28 mouse cellular contexts compared by ENCODE assay signal in genomic region chr5:35950504-35950903, GRCm38 (mm10).
"Had no signal": no experiment of that assay in that cellular context is flagged by ENCODE, and none has a peak within 500 bp of the region (broad histone marks: within the 10 kb centered on the region; RNA-seq: fewer than 3 reads in every experiment).

No protein-coding gene starts in this region.

- H3K9me3 ChIP-seq: embryonic facial prominence, embryonic 10.5 days; embryonic facial prominence, embryonic 12.5 days; embryonic facial prominence, embryonic 13.5 days; embryonic facial prominence, embryonic 15.5 days; forebrain, embryonic 10.5 days; forebrain, embryonic 12.5 days; forebrain, embryonic 13.5 days; forebrain, embryonic 15.5 days had no signal

- H3K27me3 ChIP-seq: embryonic facial prominence, embryonic 12.5 days; embryonic facial prominence, embryonic 13.5 days; embryonic facial prominence, embryonic 15.5 days; forebrain, embryonic 12.5 days; forebrain, embryonic 13.5 days; forebrain, embryonic 15.5 days had no signal

- ATAC-seq: forebrain, embryonic 13.5 days; forebrain, embryonic 14.5 days; forebrain, embryonic 15.5 days; forebrain, embryonic 16.5 days; forebrain, postnatal 0 days had no signal

- H3K27ac ChIP-seq: embryonic facial prominence, embryonic 10.5 days; embryonic facial prominence, embryonic 12.5 days; embryonic facial prominence, embryonic 13.5 days; embryonic facial prominence, embryonic 15.5 days; forebrain, embryonic 10.5 days; forebrain, embryonic 12.5 days; forebrain, embryonic 13.5 days; forebrain, embryonic 15.5 days; gastrocnemius, adult 2 months; heart, adult 2 months had no signal

- DNase-seq: cerebellum, adult 8-10 months; cerebellum, adult 9-10 months; cerebellum, adult 9-11 months; cerebellum, postnatal 10 days; cerebellum, postnatal 14 days; cerebellum, postnatal 25 days; cerebellum, postnatal 36 days; embryo, embryonic 11 days; forebrain, postnatal 0 days; gastrocnemius, adult 2 months; gastrocnemius, postnatal 10 days; gastrocnemius, postnatal 14 days; gastrocnemius, postnatal 25 days; gastrocnemius, postnatal 36 days; heart, adult 11 months; heart, adult 18-20 months; heart, adult 2 months had no signal

- H3K4me3 ChIP-seq: embryonic facial prominence, embryonic 10.5 days; embryonic facial prominence, embryonic 12.5 days; embryonic facial prominence, embryonic 13.5 days; embryonic facial prominence, embryonic 15.5 days; erythroblast, embryonic 14.5 days; forebrain, embryonic 10.5 days; forebrain, embryonic 12.5 days; forebrain, embryonic 13.5 days; forebrain, embryonic 15.5 days; gastrocnemius, adult 2 months; heart, adult 2 months had no signal

- H3K4me2 ChIP-seq: embryonic facial prominence, embryonic 12.5 days; embryonic facial prominence, embryonic 13.5 days; embryonic facial prominence, embryonic 15.5 days; forebrain, embryonic 12.5 days; forebrain, embryonic 13.5 days; forebrain, embryonic 15.5 days had no signal

- H3K9ac ChIP-seq: embryonic facial prominence, embryonic 12.5 days; embryonic facial prominence, embryonic 13.5 days; embryonic facial prominence, embryonic 15.5 days; forebrain, embryonic 12.5 days; forebrain, embryonic 13.5 days; forebrain, embryonic 15.5 days; forebrain, postnatal 0 days had no signal
